22 mouse cellular contexts compared by ENCODE assay signal in genomic region chr3:140821266-140821665, GRCm38 (mm10).
DNase-seq lines count a peak whose midpoint lies in the region; ATAC-seq and TF ChIP-seq lines count a peak whose summit lies in the region.
"Had no signal": no experiment of that assay in that cellular context is flagged by ENCODE, and none has a peak within 500 bp of the region (broad histone marks: within the 10 kb centered on the region; RNA-seq: fewer than 3 reads in every experiment).

No protein-coding gene starts in this region.

- TF ChIP-seq EP300 in lung, postnatal 0 days (IDR thresholded peaks at IDR 0.05), result no peak
- TF ChIP-seq EP300 in CH12.LX (IDR thresholded peaks at IDR 0.05; ENCODE audit: low read length), result no peak

- intact Hi-C loops in left cerebral cortex, adult 2 months (cut with DNase I), result no loop called here

- H3K36me3 ChIP-seq in lung, postnatal 0 days (ENCODE audit: insufficient read depth, low read length), result no peaks in the 10 kb centered on the region
- no peaks in the 10 kb centered on the region for H3K36me3 ChIP-seq in CH12.LX (replicated peaks in 1 of 2; ENCODE audit: control insufficient read depth in 1 of 2, insufficient read depth in 1 of 2, low read length in 1 of 2)
- no peaks in the 10 kb centered on the region for H3K36me3 ChIP-seq in midbrain, embryonic 10.5 days
- H3K36me3 ChIP-seq: forebrain, embryonic 10.5 days; hindbrain, embryonic 12.5 days; hindbrain, embryonic 15.5 days had no signal

- no peak overlapping the region; the same call in 1 of the 2 replicates for H3K4me2 ChIP-seq in lung, postnatal 0 days (replicated peaks; ENCODE audit: low read depth, low read length)
- peak overlapping the region; percentile 87 for H3K4me2 ChIP-seq in CH12.LX (ENCODE audit: insufficient read depth, low read depth, poor library complexity, severe bottlenecking)
- H3K4me2 ChIP-seq: forebrain, embryonic 13.5 days; heart, embryonic 11.5 days; hindbrain, embryonic 12.5 days; hindbrain, embryonic 15.5 days had no signal

- no peaks in the 10 kb centered on the region for H3K79me2 ChIP-seq in CH12.LX (replicated peaks; ENCODE audit: control insufficient read depth, extremely low read depth, insufficient read depth, poor library complexity, severe bottlenecking)

- no peak for TF ChIP-seq POLR2A in CH12.LX (IDR thresholded peaks at IDR 0.05; ENCODE audit: low read depth, low read length)

- ATAC-seq in lung, postnatal 0 days, result no peak
- ATAC-seq: activated CD4-positive, CD25-positive, alpha-beta regulatory T cell, adult 4 months; CD4-positive, CD25-positive, alpha-beta regulatory T cell, adult 4 months; forebrain, embryonic 13.5 days; forebrain, embryonic 16.5 days had no signal

- no peak for TF ChIP-seq CTCF in lung, postnatal 0 days (IDR thresholded peaks at IDR 0.05)
- no peak for TF ChIP-seq CTCF in CH12.LX (conservative IDR thresholded peaks at IDR 0.05 in 1 of 2, IDR thresholded peaks at IDR 0.05 in 1 of 2; ENCODE audit: low read depth in 2 of 2, low read length in 2 of 2)
- no peak for TF ChIP-seq CTCF in left cerebral cortex, adult 2 months (IDR thresholded peaks at IDR 0.05)

- no peak overlapping the region for H3K27ac ChIP-seq in lung, postnatal 0 days (ENCODE audit: low read length)
- H3K27ac ChIP-seq in CH12.LX (ENCODE audit: insufficient read depth, low read depth), result no peak overlapping the region
- no peak overlapping the region for H3K27ac ChIP-seq in left cerebral cortex, adult 2 months
- no peak overlapping the region for H3K27ac ChIP-seq in midbrain, embryonic 10.5 days (replicated peaks)
- H3K27ac ChIP-seq: forebrain, embryonic 10.5 days; forebrain, embryonic 13.5 days; hindbrain, embryonic 12.5 days; hindbrain, embryonic 15.5 days had no signal

- dilution Hi-C loops in CH12.LX (cut with MboI; ENCODE audit: extremely low pct_ligation_motif_present, extremely low pct_unique_long_range_greater_than_20kb, low sequenced_read_pairs), result no loop called here

- H3K4me1 ChIP-seq in lung, postnatal 0 days (ENCODE audit: insufficient read depth, low read depth, low read length), result no peaks in the 10 kb centered on the region
- H3K4me1 ChIP-seq in CH12.LX (ENCODE audit: control insufficient read depth in 1 of 2, insufficient read depth in 2 of 2), result peaks cover 0 to 15% of the 10 kb centered on the region in 2 experiments; a peak in 1 of 4 replicates
- no peaks in the 10 kb centered on the region for H3K4me1 ChIP-seq in midbrain, embryonic 10.5 days
- H3K4me1 ChIP-seq: forebrain, embryonic 10.5 days; forebrain, embryonic 13.5 days; hindbrain, embryonic 12.5 days; hindbrain, embryonic 15.5 days had no signal

- in situ Hi-C loops in CH12.LX (cut with MboI; ENCODE audit: low pct_ligation_motif_present, low pct_unique_long_range_greater_than_20kb, low sequenced_read_pairs), result no loop called here

- TF ChIP-seq RAD21 in CH12.LX (IDR thresholded peaks at IDR 0.05; ENCODE audit: low read depth, low read length), result no peak; the same call in 1 of the 2 replicates

- DNase-seq in lung, postnatal 0 days (ENCODE audit: low spot score), result no peak
- DNase-seq in lung, postnatal 25 days (ENCODE audit: low spot score), result no peak
- DNase-seq in CH12.LX (ENCODE audit: extremely low read depth), result peak; percentile 86
- peak; percentile 3 for DNase-seq in NIH3T3 (ENCODE audit: low read depth)
- no peak for DNase-seq in left cerebral cortex, adult 2 months (ENCODE audit: extremely low spot score in 1 of 2, low spot score in 2 of 2)
- no peak for DNase-seq in midbrain, embryonic 10.5 days (ENCODE audit: low spot score)
- DNase-seq: adrenal gland, adult 8-10 months; adrenal gland, postnatal 25 days; cerebellum, adult 11-12 months; cerebellum, adult 8-10 months; cerebellum, postnatal 10 days; cerebellum, postnatal 36 days; gastrocnemius, postnatal 10 days; gastrocnemius, postnatal 36 days had no signal

- no peaks in the 10 kb centered on the region for H3K9me3 ChIP-seq in lung, postnatal 0 days (ENCODE audit: low read length)
- no peaks in the 10 kb centered on the region for H3K9me3 ChIP-seq in CH12.LX (replicated peaks; ENCODE audit: low read length)
- H3K9me3 ChIP-seq in midbrain, embryonic 10.5 days (replicated peaks), result no peaks in the 10 kb centered on the region
- H3K9me3 ChIP-seq: forebrain, embryonic 10.5 days; forebrain, embryonic 13.5 days; hindbrain, embryonic 12.5 days; hindbrain, embryonic 15.5 days had no signal

- H3K4me3 ChIP-seq in lung, postnatal 0 days (ENCODE audit: low read depth, low read length), result peak overlapping the region; percentile 8; the same call in 1 of the 2 replicates
- H3K4me3 ChIP-seq in CH12.LX (replicated peaks in 1 of 3; ENCODE audit: low read depth in 2 of 3, low read length in 2 of 3, poor library complexity in 1 of 3), result peak overlapping the region; percentile 9 to 50 (median 32)
- H3K4me3 ChIP-seq in left cerebral cortex, adult 2 months, result no peak overlapping the region
- H3K4me3 ChIP-seq in midbrain, embryonic 10.5 days, result no peak overlapping the region
- H3K4me3 ChIP-seq: forebrain, embryonic 10.5 days; forebrain, embryonic 13.5 days; hindbrain, embryonic 12.5 days; hindbrain, embryonic 15.5 days had no signal

- H3K9ac ChIP-seq in lung, postnatal 0 days (replicated peaks; ENCODE audit: low read depth), result no peak overlapping the region
- peak overlapping the region; percentile 50; the same call in 1 of the 2 replicates for H3K9ac ChIP-seq in CH12.LX (ENCODE audit: insufficient read depth, low read depth)
- H3K9ac ChIP-seq: forebrain, embryonic 13.5 days; hindbrain, embryonic 12.5 days; hindbrain, embryonic 15.5 days had no signal

- H3K27me3 ChIP-seq in lung, postnatal 0 days (replicated peaks; ENCODE audit: insufficient read depth, low read length), result no peaks in the 10 kb centered on the region
- no peaks in the 10 kb centered on the region for H3K27me3 ChIP-seq in CH12.LX (replicated peaks)
- H3K27me3 ChIP-seq in midbrain, embryonic 10.5 days (ENCODE audit: low read depth, poor library complexity, severe bottlenecking), result no peaks in the 10 kb centered on the region
- H3K27me3 ChIP-seq: forebrain, embryonic 13.5 days; hindbrain, embryonic 12.5 days; hindbrain, embryonic 15.5 days had no signal

TF ChIP-seq in CH12.LX, 34 proteins besides CTCF, POLR2A, EP300 and RAD21:
- TF ChIP-seq BHLHE40 (IDR thresholded peaks at IDR 0.05; ENCODE audit: low read depth, low read length) (no peak), SMC3 (IDR thresholded peaks at IDR 0.05; ENCODE audit: low read depth, low read length) (no peak), MXI1 (IDR thresholded peaks at IDR 0.05; ENCODE audit: low read depth, low read length) (peak; percentile 31; the same call in 1 of the 2 replicates), ZMIZ1 (IDR thresholded peaks at IDR 0.05; ENCODE audit: low read depth, low read length) (no peak), RCOR1 (conservative IDR thresholded peaks at IDR 0.05; ENCODE audit: low read depth, low read length) (no peak), KAT2A (IDR thresholded peaks at IDR 0.05; ENCODE audit: insufficient replicate concordance, low read length) (no peak), MEF2A (IDR thresholded peaks at IDR 0.05; ENCODE audit: borderline replicate concordance, low read depth, low read length) (0 out of 2 replicates have a peak, but pooled peaks have one; percentile 52), ZNF384 (IDR thresholded peaks at IDR 0.05; ENCODE audit: low read depth, low read length) (peak; percentile 4; the same call in 1 of the 2 replicates), MAZ (IDR thresholded peaks at IDR 0.05; ENCODE audit: low read depth, low read length) (no peak), GABPA (IDR thresholded peaks at IDR 0.05; ENCODE audit: insufficient replicate concordance, low read depth, low read length) (no peak), ELF1 (IDR thresholded peaks at IDR 0.05; ENCODE audit: low read depth, low read length) (peak; percentile 74), TBP (conservative IDR thresholded peaks at IDR 0.05; ENCODE audit: low read depth, low read length) (no peak), JUN (IDR thresholded peaks at IDR 0.05; ENCODE audit: insufficient read depth, low read depth, low read length) (no peak), MYC (IDR thresholded peaks at IDR 0.05; ENCODE audit: low read depth, low read length) (0 out of 2 replicates have a peak, but pooled peaks have one; percentile 16), TCF12 (IDR thresholded peaks at IDR 0.05; ENCODE audit: low read depth, low read length) (no peak), CHD1 (IDR thresholded peaks at IDR 0.05; ENCODE audit: low read depth, low read length) (no peak), IRF4 (IDR thresholded peaks at IDR 0.05; ENCODE audit: low read depth, low read length) (peak; percentile 75)

Comparison
In these comparisons a context has a peak if more than half of its experiments do, and no peak if none do; other contexts are left out.
1. DNase-seq: peak in CH12.LX (single experiment) and NIH3T3 (single experiment); none in lung, postnatal 0 days (single experiment), lung, postnatal 25 days (single experiment), left cerebral cortex, adult 2 months (0 of 2) and midbrain, embryonic 10.5 days (single experiment).
2. H3K4me3 ChIP-seq: peak in lung, postnatal 0 days (single experiment) and CH12.LX (3 of 3); none in left cerebral cortex, adult 2 months (single experiment) and midbrain, embryonic 10.5 days (single experiment).